Mouse (Mus musculus): Measurements from ENCODE around the gene H2-T24.
"Not testable (repeated sequence)": the region's sequence is repeated elsewhere in the genome, so short reads cannot be mapped to it uniquely, and the experiment has no call there.

Gene H2-T24

DNA sequence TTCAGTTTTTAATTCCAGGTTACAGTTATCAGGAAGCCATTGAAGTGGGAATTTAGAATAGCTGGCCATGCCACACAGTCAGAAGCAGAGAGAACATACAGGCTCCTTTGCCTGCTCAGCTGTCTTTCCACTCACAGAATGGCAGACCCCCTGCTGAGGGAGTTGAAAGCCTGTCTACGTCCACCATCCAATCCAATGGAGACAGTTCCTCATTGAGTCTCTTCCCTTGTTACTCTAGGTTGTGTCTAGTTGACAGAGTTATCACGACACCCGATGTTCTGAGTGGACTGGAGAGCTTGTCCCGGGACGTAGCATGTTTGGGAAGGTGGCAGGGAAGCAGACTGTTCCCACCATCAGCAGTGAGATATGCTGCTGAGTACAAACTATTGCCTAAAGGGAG, 4.8 kb upstream of the H2-T24 start:
- in situ Hi-C loops (cut with MboI, MseI): loop anchor here in 1 of 2 experiments (10.0 kb wide), 1 partner anchor 1250 kb away; the partner anchor contains the start of gene H2-M3

DNA sequence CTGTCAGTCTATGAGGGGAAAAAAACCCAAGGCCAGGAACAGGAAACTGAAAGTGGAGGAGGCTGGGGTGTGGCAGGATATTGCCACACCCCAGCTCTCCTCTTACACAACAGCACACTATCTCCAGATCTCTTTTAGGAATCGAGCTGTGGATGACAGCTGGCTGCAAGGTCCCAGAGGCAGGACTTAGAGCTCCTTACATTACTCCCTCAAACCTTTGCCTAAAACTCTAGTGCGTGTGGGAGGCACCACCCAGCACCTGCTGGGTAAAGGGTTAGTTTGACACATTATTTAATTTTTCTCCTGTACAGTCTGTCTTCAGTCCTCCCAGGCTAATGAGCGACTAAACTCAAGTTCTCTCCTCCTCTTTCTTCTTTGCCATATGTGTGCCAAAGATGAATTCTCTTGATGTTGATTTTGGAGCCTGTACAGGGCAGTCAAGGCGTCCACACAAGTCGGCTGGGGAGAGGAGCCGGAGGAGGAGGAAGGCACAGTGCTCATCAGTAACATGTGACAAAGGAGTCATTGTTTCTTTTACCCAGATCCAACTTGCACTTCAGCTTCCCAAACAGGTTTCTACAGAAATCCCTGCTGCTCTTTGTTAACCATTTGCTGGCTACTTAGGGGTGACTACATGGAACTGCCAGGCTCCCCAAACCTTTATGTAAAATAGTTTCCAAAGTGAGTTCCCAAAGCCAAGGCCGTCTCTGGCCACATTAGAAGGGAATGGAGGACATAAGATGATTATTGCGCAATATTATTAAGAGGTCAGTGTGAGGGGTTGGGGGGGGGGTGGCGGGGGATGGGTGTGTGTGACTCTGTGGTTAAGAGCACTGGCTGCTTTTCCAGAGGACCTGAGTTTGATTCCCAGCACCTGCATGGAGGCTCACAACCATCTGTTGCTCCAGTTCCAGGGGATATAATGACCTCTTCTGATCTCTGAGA, 3.6 kb upstream of the H2-T24 start:
- in situ Hi-C loops (cut with MboI, MseI): loop anchor here in 1 of 2 experiments (10.0 kb wide), 1 partner anchor 1251 kb away; the partner anchor contains the start of gene H2-M3

DNA sequence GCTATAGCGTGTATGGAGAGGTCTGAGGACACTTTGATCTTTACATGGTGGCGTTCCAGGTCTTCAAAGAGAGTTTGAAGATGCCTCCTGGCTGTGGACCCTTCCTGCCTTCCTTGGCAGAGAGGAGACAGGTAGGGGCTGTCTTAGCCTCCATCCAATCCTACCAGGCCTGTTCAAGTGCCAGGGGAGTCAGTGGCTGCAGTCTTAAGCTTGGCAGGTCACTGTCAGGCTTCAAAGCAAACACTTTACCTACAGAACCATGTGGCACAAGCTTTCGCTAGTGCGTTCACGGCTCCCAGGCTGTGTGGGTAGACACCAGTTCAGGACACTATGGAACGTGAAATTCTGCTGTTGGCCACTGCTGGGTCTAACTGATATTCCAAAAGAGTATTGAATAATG, 2.6 kb upstream of the H2-T24 start:
- in situ Hi-C loops (cut with MboI, MseI): loop anchor here in 1 of 2 experiments (10.0 kb wide), 1 partner anchor 1252 kb away; the partner anchor contains the start of gene H2-M3

DNA sequence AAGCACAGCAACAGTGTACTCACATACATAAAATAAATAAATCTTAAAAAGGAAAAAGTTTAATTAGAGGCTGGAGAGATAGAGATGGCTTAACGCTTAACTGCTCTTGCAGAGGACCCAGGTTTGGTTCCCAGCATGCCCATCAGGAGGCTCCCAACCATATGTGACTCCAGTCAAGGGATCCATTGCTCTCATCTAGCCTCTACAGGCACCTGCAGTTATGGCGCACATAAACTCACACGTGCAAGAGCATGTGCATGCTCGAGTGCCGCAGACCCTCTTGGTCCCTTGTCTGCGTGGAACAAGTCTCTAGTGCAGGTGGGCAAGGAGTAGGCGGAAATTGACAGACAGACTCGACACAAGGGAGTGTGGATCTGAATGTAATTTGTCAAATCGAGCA, 1.7 kb upstream of the H2-T24 start:
- in situ Hi-C loops (cut with MboI, MseI): loop anchor here in 1 of 2 experiments (10.0 kb wide), 1 partner anchor 1253 kb away; the partner anchor contains the start of gene H2-M3

DNA sequence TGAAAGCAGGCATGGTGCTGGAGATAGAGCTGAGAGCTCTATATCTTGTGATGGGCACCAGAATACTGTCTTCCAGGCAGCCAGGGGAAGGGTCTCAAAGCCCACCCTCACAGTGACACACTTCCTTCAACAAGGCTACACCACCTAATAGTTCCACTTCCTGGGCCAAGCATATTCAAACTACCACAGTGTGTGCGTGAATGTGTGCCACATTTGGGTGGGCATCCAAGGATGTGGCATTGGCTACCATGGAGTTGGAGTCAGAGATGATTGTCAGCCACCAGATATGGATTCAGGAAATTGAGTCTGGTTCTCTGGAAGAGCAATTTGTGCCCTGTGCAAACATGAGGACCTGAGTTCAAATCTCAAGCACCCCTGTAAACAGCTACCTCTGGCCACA, 949 bp upstream of the H2-T24 start:
- in situ Hi-C loops (cut with MboI, MseI): loop anchor here in 1 of 2 experiments (10.0 kb wide), 1 partner anchor 1253 kb away; the partner anchor contains the start of gene H2-M3

DNA sequence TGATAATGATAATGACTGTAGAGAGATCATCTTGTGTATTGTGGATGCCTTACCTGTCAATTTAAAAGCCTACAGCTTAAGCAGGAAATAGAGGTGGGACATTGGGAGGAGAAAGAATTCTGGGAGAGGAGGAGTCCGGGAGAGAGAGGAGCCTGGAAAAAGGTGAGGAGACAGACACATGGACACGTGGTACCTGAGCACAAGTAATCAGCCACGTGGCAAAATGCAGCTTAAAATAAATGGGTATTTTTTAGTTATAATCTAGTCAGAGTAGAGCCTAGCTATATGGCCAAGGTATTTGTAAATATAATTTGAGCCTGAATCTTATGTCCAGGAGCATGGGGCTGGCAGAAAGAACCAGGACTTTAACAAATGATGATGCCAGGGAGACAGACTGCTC, 841 bp downstream of the H2-T24 start:
- in situ Hi-C loops (cut with MboI, MseI): no loop called here

DNA sequence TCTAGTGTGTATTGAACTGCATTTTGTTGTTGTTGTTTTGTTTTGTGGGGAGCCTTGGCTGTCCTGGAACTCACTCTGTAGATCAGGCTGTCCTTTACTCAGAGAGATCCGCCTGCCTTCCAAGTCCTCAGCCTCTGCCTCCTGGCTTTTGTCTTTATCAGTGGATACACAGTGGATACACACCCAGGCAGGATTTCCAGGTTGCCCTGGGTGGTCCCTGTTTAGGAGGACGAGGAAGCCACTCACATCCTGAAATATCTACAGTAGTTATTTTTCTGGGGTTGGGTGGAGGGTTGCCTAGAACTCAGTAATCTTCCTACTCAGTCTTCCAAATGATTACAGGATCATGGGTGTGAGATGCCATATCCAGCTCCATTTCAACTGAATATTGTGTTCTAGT, 1.4 kb downstream of the H2-T24 start:
- in situ Hi-C loops (cut with MboI, MseI): no loop called here

DNA sequence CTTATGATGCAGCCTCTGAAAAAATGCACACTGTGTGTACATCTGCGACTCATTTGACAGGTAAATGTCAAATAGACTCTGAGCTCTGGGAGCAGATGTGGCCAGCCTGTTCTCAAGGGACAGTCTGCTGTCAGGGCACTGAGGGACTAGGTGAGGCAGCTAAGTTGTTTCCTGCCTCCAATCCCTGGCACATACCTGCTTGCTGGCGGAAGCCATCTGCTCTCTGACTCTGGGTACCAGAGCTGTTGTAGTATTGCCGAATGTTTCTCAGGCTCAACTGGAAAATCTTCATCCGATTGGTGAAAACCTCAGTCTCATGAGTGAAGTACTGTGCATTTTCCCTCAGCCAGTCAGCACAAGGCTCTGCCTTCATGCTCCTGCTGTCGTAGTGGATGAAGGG, 3.3 kb downstream of the H2-T24 start:
- in situ Hi-C loops (cut with MboI, MseI): no loop called here

DNA sequence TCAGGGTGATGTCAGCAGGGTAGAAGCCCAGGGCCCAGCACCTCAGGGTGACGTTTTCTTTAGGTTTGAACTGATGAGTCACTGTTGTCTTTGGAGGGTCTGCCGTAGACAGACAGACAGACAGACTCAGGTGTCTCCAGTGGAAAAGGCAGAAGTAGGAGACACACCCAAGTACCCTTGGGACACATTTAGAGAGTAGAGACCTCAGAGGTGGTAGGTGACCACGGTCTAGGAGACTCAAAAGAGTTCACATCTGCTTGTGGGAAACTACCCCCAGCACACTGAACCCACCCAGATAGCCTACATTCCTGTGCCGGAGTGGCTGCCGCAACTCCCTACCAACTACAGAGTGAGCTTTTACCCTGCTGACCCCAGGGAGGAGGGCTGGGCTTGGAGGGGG, 5.4 kb downstream of the H2-T24 start:
- in situ Hi-C loops (cut with MboI, MseI): no loop called here

DNA sequence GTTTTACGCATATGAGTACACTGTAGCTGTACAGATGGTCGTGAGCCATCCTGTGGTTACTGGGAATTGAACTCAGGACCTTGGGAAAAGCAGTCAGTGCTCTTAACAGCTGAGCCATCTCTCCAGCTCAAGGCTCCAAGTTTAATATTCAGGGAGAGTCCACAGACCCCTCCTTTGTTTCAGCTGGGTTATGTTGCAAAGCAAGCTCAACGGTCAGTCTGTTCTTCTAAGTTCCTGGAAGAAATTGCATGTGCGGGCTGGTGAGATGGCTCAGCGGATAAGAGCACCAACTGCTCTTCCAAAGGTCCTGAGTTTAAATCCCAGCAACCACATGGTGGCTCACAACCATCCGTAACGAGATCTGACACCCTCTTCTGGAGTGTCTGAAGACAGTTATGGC, 16.0 kb downstream of the H2-T24 start:
- in situ Hi-C loops (cut with MboI, MseI): not testable (repeated sequence)

DNA sequence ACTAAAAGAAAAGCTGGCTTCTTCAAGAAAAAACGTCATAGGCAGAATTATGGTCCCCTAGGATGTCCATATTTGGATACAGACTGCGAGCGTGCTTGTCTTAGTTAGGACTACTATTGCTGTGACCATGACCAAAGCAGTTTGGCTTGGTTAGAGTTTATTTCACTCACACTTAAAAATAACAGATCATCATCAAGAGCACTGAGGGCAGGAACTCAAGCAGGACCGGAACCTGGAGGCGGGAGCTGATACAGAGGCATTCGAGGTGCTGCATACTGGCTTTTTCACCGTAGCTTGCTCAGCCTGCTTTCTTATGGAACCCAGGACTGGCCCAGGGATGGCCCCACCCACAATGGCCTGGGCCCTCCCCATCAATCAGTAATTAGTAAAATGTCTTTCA, 17.0 kb downstream of the H2-T24 start:
- in situ Hi-C loops (cut with MboI, MseI): no loop called here

DNA sequence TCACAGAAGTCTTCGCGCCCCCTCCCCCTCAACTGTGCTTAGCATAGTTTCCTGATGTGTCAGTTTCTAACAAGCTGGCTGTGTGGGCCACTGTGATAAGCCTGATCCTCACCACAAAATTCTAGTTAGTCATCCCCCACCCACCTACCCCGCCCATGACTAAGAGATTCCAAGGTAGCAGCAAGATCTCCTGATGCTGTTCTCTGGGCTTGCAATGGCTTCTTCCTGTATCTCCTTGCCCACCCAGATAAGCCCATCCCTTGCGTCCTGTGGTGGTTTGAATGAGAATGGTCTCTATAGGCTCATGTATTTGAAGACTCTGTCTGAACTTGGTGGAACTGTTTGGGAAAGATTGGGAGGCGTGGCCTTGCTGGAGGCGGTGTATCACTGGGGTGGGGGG, 18.4 kb downstream of the H2-T24 start:
- in situ Hi-C loops (cut with MboI, MseI): no loop called here

DNA sequence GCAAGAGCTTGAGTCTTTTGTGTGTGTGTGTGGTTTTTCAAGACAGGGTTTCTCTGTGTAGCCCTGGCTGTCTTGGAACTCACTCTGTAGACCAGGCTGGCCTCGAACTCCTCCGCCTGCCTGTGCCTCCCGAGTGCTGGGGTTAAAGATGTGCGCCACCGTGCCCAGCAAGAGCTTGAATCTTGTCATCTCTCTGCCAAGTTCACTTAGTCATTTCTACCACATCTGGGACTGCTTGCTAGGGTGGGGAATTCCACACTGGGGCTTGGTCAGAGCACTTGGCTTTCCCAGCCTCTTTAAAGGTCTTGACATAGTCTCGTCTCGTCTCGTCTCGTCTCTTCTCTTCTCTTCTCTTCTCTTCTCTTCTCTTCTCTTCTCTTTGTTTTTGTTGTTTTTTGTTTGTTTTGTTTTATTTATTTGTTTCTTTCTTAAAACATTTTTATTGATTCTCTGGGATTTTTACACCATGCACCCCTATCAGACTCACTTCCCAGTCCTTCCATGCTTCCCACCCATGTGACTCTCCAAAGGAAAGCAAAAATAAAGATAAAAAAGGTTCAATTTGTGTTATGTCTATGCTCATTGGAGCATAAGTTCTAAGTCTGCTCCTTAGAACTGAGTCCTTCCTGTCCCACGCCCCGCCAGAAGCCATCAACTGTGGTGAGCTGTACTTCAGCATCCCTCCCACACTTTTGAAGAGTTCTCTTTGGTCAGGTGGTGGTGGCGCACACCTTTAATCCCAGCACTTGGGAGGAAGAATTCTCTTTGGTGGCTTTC, 19.1 kb downstream of the H2-T24 start:
- in situ Hi-C loops (cut with MboI, MseI): no loop called here

DNA sequence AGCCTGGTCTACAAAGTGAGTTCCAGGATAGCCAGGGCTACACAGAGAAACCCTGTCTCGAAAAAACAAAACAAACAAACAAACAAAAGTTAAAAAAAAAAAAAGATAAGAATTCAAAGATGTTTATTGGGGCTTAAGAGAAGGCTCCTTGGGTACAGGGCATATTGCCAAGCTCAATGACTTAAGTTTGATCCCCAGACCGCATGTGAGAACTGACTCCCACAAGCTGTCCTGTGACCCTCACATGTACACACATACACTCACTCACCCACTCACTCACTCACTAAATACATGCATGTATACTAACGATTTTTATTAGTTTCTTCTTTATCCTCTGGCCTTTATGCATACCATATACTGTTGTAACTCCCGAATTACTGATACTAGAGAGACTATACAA, 20.0 kb downstream of the H2-T24 start:
- in situ Hi-C loops (cut with MboI, MseI): no loop called here

DNA sequence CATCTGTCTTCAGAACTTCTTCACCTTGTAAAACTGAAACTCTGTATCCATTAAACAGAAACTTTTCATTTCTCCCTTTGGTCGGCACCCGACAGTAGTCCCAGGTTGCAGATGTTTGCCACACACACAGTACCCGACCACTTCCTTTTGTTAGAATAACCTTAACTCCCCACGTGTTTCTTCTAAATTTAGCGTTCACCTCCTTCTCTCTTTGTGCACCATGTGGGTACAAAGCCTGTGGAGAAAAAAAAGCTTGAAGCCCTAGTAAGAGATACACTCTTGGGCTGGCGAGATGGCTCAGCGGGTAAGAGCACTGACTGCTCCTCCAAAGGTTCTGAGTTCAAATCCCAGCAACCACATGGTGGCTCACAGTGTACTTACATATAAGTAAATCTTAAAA, 21.0 kb downstream of the H2-T24 start:
- in situ Hi-C loops (cut with MboI, MseI): loop anchor here (5.0 kb wide), 3 partner anchors 33 to 113 kb away; partner anchors contain the start of gene H2-T23 (in 2 of the 2)

DNA sequence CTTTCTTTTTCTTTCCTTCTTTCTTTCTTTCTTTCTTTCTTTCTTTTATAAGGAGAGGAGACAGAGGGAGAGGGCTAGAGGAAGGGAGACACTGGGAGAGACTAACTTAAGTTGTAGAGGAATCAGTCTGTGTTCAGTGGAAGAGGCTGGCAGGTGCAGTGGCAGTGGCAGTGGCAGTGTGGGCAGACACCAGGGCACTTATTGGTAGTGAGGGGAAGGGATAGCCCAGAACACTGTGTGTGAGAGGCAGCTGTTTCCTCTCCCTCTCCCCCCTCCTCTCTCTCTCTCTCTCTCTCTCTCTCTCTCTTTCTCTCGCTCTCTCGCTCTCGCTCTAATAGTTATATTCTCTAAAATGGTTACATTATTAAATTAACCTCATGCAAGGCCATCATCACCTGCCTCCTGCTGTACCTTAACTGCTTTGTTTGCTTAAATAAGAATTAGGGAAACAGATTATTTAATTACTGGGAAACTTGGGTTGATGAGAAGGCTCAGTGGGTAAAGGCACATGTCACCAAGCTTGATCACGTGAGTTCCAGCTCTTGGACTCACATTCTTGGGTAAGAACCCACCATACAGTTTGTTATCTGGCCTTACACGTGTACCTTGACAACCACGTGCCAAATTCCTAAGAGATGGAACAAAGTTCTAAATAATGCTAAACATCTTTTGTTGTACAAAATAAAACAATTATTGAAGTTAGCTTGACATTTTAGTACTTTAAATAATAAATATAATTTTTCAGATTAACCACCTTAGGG, 21.6 kb downstream of the H2-T24 start:
- in situ Hi-C loops (cut with MboI, MseI): loop anchor here (5.0 kb wide), 3 partner anchors 34 to 114 kb away; partner anchors contain the start of gene H2-T23 (in 2 of the 2)

DNA sequence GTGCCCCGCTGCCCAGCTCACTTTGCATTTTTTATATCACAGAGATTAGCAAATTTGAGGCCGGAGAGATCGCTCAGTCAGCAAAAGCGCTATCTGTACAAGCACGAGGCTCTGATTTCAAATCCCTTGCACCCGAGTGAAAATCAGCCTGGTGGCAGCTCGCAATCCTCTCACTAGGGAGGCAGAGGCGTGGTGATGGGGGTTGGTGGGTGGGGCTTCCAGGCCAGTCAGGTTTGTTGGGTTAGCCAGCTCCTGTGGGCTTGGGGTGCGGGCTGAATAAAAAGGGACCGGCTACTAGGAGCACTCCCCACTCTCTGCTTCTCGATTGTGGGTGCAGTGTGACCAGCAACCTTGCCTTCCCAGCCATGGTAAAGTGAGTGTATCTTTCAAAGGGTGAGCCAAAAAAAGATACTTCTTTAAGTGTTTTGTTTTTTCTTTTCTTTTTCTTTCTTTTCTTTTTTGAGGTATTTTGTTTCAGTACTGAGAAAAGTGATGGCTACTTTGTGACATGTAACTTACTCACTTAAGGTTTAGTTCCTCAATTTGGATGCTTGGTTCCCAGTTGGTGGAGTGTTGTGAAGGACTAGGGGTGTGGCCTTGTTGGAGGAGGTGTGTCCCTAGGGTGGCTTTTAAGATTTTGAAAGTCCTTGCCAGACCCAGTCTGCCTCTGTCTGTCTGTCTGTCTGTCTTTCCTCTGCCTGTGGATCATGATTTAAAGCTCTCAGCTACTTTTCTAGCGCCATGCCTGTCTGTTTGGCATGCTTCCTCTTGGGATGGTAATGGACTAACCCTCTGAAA, 22.4 kb downstream of the H2-T24 start:
- in situ Hi-C loops (cut with MboI, MseI): loop anchor here (5.0 kb wide), 3 partner anchors 34 to 114 kb away; partner anchors contain the start of gene H2-T23 (in 2 of the 2)

DNA sequence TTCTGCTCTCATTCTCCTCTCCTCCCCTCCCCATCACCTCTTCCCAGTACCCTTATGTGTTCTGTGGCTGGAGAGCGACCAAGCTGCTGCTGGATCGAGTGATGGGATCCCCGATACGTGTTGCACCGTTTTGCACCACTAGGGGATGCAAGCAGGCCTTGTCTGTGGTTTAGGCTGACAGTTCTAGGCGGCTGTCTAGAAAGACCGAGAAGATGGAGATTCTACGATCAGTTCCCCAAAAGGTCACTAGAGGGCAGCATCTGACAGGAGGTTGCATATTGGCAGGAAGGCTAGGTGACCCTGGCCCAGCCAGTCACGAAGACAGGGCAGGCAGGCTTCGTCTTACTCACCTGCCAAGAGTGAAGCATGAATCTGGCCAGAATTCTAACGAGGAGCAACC, 23.4 kb downstream of the H2-T24 start:
- in situ Hi-C loops (cut with MboI, MseI): loop anchor here (5.0 kb wide), 3 partner anchors 35 to 115 kb away; partner anchors contain the start of gene H2-T23 (in 2 of the 2)

DNA sequence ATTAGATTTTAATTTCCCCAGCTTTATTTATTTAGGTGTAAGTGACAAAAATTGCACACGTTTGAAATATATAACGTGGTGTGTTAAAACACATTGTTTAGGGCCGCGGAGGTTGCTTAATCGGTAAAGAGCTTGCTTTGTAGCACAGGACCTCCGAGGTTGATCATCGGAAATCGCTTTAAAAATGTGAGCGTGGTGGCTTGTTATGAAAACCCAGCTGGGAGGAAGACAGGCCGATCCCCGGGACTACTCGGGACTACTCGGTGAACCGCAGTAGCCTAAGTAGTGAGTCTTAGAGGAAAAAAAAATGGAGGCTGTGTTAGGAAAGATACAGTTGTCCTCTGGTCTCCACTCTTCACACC, 25.5 kb downstream of the H2-T24 start:
- in situ Hi-C loops (cut with MboI, MseI): loop anchor here (5.0 kb wide), 3 partner anchors 37 to 117 kb away; partner anchors contain the start of gene H2-T23 (in 2 of the 2)

DNA sequence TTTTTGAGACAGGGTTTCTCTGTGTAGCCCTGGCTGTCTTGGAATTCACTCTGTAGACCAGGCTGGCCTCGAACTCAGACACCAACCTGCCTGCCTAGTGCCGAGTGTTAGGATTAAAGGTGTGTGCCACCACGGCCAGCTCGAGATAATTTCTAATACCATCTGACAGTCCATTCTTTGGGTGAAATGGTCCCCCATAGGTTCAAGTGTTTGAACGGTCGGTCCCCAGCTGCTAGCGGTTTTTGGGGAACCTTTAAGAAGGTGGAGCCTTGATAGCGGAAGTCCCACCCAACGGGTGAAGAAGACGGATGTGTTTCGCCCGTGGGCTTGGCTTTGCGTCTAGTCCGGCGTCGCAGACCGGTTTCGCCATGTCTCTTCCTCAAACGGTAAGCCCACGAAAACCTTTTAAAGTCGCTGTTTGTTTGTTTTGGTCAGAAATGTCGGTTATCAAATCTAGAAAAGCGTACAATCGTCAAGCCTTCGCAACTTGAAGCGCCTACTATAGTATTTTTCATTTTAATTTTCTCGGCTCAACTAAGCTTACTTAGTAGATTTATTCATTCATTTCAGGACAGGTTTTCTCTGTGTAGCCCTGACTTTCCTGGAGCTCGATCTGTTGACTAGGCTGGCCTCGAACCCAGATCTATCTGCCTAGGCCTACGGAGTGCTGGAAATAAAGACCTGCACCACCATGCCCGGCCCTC, 26.0 kb downstream of the H2-T24 start:
- in situ Hi-C loops (cut with MboI, MseI): no loop called here
